Mouse (Mus musculus) adrenal gland, postnatal 36 days (tissue): ENCODE results near the gene Gm15217. TPM values are rescaled to one million over a fixed set of nuclear protein-coding genes. Genes with fewer than 3 reads are reported as not detected.

ENCODE experiments used
- DNase-seq, 2 experiments: peaks; one replicate each; pipeline ENCODE4 v3.0.0; 2021; ENCODE audit warnings: mixed read lengths in 1 of 2
- total RNA-seq, 2 experiments: library from RNA; stranded (reverse); gene quantifications; 2 replicates each; pipeline ENCODE4 v1.2.3; 2021

Gm15217 gene
- total RNA-seq, 2 experiments from 2014 or later, result not detected

DNA sequence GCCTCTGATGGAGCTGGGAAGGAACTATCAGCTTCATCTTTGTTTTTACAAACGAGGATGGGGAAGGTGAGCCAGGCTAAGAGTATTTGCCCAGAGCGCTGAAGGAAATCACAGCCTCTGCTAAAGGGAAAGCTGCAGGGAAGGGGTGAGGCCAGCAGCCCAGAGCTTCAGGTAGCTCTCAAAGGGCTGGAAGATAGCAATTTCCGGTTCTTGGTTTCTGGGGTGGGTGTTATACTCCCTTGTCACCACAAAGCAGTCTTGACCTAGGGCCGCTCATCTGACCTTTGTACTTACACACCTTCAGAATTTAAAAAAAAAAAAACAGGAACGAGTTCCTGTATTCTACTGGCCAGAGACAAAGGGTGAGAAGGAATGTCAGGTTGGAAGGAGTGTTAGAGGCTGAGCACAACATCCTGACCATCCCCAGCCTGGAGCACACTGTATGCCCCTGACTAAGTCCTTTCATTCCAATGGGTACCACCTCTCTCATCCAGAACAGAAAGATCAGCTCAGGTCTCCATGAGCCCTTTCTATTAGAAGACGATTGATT is 12.5 kb downstream of the Gm15217 start:
- no peak for DNase-seq

DNA sequence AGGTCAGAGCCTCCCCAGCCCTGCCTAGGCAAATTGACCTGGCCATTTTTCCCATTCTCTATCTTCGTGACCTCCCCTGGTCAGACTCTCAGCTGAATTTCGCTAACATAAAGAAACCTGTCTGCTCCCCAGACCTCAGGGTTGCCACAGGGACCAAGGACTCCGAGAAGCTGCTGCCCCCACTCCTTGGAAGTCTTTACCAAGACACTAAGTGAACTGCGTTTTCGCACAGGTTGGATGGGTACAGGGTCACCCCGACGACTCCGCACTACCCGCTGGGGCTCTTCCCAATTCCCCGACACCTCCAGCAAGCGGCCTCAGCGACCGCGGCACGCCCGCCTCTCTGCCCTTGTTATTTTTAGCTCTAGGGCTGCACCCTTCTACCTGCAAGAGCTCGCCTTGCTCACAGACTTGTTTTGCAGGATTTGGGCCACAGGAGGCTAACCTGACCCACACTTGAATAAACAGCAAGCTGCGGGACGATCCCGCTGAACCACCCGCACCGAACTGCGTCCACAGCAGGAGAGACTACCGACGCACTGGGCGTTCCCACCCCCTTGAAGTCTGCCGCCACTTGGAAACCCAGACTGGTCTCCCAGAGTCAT is 19.0 kb downstream of the Gm15217 start:
- DNase-seq, result no peak

DNA sequence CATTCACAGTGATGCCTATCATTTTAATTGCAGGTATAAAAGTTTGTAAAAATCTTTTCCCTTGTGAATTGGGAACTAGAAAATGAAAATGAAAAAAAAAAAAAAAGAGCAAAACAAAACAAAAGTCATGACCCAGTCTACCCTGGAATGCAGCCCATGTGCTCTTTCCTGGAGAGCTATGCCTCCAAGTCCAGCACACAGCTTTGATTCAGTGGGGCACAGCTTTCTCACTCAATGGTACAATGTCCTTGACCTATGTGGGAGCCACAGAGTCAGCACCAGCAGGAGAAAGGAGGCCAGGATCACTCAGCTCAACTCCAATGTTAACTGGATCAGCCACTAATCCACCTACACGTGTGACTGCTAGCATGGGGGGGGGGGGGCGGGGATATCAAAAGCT is 20.7 kb downstream of the Gm15217 start:
- DNase-seq, result peak; percentile 33

DNA sequence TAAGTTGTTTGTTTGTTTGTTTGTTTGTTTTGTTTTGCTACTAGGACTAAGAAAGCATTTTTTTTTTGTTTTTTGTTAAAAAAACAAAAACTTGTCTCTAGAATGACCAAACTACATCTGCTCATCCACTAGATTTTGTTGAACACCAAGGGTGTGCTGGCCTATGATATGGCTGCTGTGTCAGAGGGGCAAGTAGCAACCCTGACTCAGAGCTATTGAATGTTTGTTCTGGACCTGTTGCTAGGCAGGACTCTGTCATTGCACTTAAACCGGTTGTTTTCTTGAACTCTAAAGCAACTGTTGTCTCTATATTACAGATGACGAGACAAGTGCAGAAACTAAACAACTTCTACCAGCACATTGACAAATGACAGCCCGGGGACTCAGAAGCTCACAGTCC is 29.1 kb downstream of the Gm15217 start:
- DNase-seq, result no peak

DNA sequence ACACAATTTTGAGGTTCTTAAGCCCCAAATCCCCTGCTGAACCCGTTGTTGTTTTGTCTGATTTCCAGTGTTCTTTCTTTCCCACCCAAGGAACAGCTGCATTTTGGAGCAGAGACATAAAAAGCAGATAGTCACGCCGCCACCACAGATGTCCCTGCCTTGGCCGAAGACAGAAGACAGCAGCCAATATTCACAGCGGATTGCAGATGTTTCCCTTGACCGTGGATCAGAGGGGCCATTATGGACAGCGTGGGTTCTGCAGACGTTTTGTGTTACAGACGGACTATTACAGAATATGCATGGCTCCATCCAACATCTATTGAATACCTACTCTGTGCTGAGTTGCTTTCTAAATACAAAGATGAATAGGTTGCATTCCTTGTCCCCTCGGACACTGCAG is 29.8 kb downstream of the Gm15217 start:
- DNase-seq, result no peak

DNA sequence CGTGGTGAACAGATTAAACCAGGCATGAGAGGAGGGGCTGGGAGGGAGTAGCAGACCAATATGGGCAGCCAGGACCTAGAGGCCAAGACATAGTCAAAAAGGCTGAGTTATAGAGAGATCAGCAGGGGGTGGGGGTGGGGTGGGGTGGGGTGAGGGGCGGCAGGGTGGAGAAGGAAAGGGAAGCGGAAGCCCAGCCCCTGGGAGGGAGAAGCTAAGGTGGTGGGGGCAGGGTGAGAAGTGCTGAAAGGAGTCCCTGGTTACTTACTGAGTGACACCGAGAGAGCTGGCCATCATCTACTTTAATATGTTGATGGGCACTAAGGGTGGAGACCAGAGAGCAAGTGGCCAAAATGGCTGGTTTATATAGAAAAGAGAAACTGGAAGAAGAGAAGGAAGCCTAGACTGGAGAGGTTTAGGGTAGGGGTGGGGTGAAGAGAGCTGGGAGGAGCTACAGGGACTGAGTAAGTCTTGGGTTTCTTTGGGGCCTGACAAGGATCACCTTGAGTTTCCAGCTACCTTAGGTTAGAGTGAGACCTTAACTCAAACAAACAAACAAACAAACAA is 31.4 kb downstream of the Gm15217 start:
- no peak for DNase-seq

DNA sequence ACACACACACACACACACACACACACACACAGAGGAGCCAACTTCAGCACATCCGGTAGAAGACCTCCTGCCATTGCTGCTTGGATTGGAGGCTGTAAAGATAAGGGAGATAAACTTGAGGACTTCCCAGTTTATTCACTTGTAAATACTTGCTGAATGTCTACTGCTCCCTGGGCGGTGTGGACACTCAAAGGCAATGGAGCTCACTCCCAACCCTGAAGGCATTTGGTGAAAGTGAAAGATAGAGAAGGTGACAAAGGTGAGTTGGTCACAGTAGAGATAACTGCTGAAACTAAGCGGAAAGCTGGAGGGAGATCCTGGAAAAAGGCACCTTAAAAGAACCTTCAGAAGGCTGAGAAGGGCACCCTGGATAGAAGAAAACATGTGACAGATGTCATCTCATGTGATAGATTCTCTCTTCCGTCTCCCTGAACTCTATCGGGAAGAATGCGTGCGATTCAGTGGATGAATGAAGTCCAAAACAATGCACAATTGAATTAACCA is 33.3 kb downstream of the Gm15217 start:
- no peak for DNase-seq

DNA sequence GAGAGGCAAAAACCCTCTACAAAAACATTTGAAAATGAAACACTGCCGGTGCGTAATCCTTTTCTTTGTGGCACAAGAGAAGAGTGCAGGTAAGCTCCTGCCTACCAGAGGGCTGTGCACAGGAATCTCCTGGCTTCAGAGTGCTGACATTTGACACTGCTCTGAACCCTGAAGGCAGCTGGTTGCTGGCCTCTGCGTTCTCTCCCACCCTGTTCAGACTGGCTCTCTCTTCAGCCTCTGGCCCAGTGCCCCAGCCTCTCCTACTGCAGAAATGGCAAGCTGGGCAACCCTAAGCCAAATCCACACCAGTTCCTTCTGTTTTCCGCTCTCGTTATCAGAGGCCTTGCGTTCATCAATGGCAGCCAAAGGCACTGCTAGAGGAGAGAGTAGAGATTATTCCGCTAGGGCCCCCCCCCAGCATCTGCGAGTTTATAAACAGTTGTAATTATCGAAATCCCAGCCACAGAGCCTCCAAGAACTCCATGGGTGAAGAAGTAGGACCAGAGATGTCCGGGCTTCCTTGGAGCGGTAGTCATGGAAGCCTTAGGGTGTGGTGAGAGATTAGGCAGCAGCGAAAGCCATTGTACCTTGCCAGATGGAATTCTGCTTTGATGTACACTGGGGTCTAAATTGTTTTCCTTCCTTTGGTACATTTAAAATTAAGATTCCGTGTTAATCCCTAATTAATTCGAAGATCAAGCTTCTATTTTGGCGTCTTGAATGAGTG is 39.3 kb downstream of the Gm15217 start:
- DNase-seq, result no peak

DNA sequence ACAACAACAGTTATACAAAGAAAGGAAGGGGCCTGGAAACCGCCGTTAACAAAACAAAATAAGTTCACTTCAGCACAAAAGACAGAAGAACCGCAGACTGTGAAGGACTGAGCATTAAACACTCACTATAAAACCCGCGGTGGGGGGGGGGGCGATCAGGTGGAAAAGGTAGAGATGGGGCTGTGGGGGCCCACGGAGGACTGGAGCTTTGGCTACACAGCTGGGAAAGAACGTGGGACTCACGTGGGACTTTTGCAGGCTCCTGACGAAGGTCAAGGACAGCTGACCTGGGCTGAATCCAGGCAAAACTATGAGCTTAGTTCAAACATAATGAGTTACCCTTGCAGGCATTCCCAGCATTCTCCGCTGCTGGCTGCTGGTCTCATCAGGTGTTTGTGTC is 40.1 kb downstream of the Gm15217 start:
- peak in 1 of 2 experiments; percentile 12 for DNase-seq

DNA sequence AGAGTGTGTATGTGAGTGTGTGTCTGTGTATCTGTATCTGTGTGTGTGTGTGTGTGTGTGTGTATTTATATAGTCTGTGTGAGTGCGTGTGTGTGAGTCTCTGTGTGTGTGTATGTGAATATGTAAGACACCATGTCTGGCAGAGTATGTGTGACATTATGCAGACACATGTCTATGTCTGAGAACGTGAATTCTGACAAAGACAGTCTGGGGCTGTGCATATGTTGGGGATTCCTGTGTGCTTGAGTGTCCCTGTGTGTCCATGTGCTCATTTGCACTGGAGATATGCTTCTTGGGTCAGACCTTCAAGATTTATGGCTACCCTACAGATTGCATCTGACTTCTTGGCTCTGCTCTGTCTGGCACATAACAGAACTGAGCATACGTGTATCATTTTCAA is 42.6 kb downstream of the Gm15217 start:
- DNase-seq, result no peak

DNA sequence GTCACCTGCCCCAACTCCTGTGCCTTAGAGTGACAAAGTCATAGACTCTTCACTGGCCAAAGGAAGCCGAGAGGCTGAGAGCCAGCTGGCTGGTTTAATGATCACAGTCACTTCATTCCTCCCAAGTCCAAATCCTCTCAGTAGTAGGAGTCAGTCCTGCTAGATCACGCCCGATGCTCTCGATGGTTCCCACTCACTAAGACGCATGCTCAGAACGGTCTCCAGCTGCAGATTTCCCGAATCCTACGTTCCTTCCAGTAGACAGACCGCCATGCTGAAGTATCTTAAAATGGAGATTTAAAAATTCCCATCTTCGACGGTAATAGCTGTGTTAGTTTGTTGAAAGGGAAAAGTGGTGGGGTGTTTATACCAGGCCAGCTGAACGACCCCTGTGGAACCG is 48.0 kb downstream of the Gm15217 start:
- DNase-seq, result no peak

DNA sequence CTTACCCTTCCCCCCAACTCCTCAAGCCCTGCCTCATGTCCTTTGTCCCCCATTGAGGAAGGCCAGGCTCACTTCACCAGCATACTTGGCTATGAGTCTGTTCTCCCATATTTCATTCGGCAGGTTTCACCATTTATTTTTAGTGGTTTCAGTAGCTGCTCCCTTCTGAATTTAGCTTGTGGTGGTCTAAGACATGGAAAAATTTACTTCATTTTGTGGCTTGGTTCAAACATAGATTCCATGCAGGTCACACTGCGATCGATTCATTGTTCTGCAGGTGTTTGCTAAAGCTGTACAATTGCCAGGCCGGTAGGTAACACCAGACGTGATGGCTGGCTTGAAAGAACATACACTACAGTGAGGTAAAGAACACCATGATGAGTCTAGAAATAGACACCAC is 51.0 kb downstream of the Gm15217 start:
- no peak for DNase-seq

Other genes starting within 250 kb of the Gm15217 start
- 10 to 100 TPM; 12.1 to 18.5 TPM for gene Bmp4, start 11.3 kb downstream of the Gm15217 start, total RNA-seq